Mouse (Mus musculus) heart, postnatal 25 days (tissue): ENCODE data around the gene Ctdsp2. TPM values are rescaled to one million over a fixed set of nuclear protein-coding genes. Genes with fewer than 3 reads are reported as not detected.
A peak's percentile ranks its signal among the peaks of the same experiment; 100 is the strongest.

ENCODE experiments used
- DNase-seq: peaks from one replicate; pipeline ENCODE4 v3.0.0; 2022; ENCODE audit warnings: low spot score
- intact Hi-C: fragments of 180-260 bp; cut with DNase I; formaldehyde crosslinking; loops from one replicate; pipeline ENCODE4 v1.15.1; 2025
- total RNA-seq, 2 experiments: library from RNA; stranded (reverse); gene quantifications; 2 replicates each; pipeline ENCODE4 v1.2.3; 2021

Gene Ctdsp2
- total RNA-seq, 2 experiments from 2014 or later, result 104 to 110 TPM

DNA sequence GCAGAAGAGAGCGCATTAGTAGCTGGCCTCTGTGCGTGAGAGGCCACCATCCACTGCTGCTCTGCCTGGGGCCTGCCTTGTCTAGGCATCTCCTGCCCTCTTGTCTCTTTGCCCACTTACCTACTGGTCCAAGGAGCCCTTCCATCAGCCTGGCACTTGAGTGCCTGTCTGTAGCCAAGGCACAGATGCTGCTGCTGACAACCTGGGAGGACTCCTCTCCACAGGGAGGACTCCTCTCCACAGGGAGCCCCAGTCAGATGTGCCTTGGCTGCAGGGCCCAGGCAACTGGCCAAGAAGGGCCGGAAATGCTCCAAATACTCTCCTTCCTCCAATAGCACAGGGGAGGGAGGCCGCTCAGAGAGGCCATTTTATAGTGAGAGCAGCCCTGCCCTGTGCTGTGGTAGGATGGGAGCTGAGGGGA lies 8.0 kb downstream of the Ctdsp2 start:
- intact Hi-C loops, result no loop called here
- peak; percentile 84 for DNase-seq

DNA sequence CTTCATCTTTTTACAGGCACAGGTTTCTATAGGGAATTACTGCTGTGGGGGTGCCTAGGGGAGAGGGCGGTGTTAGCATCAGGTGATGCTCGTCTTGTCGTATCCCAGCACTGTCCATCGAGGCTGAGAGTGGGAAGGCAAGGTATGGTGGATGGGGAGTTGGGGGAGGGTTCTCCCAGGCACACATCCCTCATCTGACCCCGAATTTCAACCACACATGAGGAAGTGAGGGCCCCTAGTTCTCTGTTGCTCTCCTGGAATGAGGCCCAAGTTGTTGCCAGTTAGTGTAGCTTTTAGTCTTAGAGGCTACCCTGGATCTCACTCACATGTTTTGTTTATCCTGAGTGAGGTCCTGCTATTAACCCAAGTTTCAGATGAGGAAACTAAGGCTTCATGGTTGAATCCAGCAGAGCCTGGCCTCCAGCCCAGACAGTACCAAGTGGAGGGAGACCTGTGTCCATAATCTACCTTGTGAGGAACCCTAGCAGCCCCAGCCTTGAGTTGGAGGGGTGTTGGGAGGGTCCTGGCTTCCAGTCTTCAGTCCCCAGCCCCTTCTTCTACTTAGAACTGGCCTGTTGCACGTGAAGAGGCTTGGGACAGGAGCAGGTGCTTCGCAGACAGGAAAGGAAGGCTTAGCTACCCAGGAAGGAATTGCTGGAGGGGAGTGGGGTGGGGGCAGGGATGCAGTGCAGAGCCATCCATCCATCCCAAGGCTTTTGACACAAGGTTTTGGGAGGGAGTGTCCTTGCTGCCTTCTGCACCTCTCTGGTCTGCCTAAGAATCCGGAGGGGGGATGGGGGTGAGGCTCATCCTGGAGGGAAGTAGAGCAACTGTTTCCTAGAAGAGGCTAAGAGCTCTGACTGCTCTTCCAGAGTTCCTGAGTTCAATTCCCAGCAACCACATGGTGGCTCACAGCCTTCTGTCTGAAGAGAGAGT lies 8.9 kb downstream of the Ctdsp2 start:
- intact Hi-C loops, result no loop called here

DNA sequence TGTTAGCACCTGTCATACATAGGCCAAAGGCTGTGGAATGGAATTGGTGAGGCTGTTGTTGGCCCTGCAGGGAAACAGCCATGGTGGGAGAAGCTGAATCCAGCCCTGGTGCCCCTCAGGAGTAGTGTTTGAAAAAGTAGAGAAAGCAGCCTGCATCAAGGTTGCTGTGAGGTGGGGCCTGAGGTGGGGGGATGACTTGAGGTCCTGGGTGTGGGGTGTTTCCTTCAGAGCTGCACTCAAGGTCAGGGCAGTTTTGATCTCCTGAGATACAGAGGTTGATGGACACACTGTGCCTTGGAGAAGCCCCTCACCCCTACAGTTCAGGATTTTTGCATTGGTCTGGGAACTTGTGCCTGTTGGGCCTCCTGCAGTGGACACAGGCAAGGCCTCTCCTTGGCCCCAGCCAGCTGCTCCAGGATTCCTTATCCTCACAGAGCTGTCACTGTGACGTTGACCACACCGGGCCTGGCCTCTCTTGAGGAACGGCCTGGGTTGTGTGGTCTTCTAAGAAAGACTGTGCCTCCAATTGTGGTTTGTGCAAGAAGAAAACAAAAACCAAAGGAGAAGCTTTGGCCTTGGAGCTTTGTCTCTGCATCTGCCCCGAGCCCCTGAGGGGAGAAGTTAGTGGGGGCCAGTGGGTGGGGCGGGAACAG lies 10.1 kb downstream of the Ctdsp2 start:
- no peak for DNase-seq
- intact Hi-C loops, result no loop called here

More for the DNA sequence above, 8.9 kb downstream of the Ctdsp2 start:
- DNase-seq, result no peak

- peak; percentile 76 for DNase-seq
- intact Hi-C loops, result loop anchor here (1.0 to 2.0 kb wide), 3 partner anchors 40 to 71 kb away; partner anchors contain the start of gene Tsfm
These were observed 12.0 kb downstream of the Ctdsp2 start for GRCm38 (mm10) chr10:126990313-126991056.

- intact Hi-C loops, result loop anchor here (2.0 kb wide), 2 partner anchors 39 to 63 kb away; partner anchors contain the start of gene Tsfm
- DNase-seq, result no peak
These were observed 13.2 kb downstream of the Ctdsp2 start for GRCm38 (mm10) chr10:126991676-126992075.

- DNase-seq, result no peak
- intact Hi-C loops, result no loop called here
These were observed 15.1 kb downstream of the Ctdsp2 start for GRCm38 (mm10) chr10:126993621-126994020.

DNA sequence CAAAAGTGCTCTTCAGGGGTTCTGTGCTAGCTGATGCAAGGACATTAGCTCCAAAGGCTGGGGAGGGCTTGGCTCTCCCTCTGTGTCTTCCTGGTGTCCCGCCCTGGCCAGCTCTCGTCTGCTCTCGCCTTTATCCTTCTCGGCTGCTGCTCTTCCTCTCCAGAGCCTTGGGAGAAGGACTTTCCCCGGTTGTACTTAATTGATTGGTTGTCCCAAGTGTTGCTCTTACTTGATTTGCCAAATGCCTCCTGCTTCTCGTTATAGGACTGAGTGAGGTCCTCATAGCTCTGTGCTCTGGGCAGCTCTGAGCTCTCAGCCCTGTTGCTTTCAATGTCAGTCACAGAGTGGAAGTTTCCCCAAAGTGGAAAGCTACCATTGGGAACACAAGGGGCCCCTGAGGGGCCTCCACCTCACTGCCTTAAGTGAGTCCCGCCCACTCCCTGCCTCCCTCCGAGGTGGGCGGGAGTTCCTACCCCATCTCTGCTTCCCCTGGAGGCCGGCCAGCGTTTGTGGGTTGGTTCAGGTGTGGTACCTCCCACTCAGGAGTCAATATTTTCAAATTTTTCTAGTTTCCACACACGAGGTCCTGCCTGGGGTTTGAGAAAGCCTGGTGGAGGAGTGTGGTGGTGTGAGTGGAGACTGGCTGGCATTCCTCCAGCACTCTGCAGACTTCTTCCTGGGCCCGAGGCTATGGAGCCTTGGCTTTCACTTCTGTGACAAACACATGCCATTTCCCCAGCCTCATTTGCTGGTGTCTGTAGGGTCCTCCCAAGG lies 19.0 kb downstream of the Ctdsp2 start:
- intact Hi-C loops, result no loop called here
- no peak for DNase-seq

GRCm38 (mm10) chr10:127000529-127000928 lies 22.0 kb downstream of the Ctdsp2 start, which contains the start of gene Avil:
TSS of gene Avil (plus strand) at chr10:127000709.
- intact Hi-C loops, result no loop called here
- DNase-seq, result no peak

DNA sequence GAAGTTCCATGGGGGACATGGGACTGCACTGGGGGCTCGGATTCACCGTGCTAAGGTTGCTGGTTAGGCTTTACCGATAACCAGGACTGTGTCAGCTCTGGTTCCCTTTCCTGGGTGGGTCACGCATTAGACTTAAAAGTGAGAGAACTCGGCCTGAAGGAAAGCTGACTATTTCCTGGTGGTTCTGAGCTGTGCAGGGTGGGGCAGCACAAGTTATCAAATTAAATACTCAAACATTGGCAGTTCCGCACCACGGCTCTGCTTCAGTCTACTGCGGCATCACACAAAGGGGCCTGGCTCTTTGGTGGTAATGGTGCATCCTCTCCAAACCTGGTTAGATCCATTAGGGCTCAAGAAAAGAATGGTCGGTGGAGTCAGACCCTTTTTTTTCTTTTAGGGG lies 22.8 kb downstream of the Ctdsp2 start:
- DNase-seq, result no peak
- intact Hi-C loops, result no loop called here

DNA sequence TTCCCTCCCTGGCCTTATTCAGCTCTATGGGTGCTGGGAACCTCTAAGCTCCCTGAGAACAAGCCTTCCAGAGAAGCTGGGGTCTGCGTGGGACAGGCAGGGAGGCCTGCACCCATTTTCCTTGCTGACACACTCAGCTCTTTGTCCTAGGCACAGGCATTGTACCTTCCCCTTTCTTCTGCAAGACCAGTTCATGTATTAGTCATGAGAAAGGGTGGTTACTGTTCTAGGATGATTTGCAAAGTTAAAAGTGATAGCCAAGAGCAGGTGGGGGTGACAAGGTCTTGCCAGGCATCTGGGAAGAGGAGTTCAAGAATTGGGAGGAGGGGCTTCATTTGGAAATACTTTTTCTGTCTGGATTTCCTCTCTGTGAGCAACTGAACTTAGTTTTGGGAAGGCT lies 23.5 kb downstream of the Ctdsp2 start:
- intact Hi-C loops, result no loop called here
- no peak for DNase-seq

GRCm38 (mm10) chr10:127002765-127003164 lies 24.2 kb downstream of the Ctdsp2 start:
- no peak for DNase-seq
- intact Hi-C loops, result no loop called here

DNA sequence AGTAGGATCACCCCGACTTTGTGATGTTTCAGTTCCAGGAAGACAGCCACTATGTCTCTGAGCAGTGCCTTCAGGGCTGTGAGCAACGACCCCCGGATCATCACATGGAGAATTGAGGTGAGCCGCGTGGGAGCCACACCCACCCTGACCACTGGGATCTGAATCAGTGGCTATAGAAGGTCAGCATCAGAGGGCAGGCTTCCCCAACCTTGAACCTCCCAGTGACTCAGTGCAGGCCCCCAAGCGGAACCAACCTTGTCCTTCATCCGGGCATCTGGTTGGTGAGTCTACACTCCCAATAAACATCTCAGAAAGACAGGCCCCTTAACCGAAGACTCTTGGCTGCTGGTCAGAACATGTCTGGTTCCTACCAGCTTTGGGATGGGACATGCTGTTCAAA lies 24.8 kb downstream of the Ctdsp2 start:
- intact Hi-C loops, result no loop called here
- no peak for DNase-seq

- DNase-seq, result no peak
- intact Hi-C loops, result no loop called here
These were observed 25.3 kb downstream of the Ctdsp2 start for GRCm38 (mm10) chr10:127003806-127004205.

- intact Hi-C loops, result no loop called here
- DNase-seq, result no peak
These were observed 38.0 kb downstream of the Ctdsp2 start for GRCm38 (mm10) chr10:127016488-127016887.

DNA sequence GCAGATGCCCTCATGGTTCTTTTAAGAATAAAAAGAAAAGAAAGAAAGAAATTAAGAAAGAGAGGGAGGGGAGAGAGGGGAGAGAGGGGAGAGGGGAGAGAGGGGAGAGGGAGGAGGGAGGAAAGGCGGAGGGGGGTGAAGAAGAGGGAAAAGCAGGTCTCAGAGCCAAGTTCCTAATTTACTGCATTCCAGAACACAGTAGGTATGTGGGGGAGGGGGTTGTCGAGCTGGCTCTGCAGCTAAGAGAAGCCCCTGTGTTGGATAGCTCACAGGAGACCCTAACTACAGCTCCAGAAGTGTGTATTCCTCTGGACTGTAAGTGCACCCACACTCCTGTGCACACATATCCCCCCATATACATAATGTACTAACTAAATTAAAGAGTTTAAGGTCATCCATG lies 38.6 kb downstream of the Ctdsp2 start:
- intact Hi-C loops, result no loop called here
- no peak for DNase-seq

DNA sequence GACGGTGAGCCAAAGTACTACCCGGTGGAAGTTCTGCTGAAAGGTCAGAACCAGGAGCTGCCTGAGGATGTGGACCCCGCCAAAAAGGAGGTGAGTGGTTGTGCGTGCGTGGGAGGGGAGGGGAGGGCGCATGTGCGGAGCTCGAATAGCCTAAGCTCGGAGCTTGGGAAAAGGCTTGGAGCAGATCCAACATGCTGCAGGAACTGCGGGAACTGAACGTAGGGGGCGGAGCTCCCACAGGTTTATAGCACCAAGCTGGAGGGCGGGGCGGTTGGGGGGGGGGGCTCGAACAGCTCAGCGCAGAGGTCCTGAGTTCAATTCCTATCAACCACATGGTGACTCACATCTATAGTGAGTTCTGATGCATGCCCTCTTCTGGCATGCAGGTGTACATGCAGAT lies 39.9 kb downstream of the Ctdsp2 start:
- intact Hi-C loops, result no loop called here
- DNase-seq, result no peak

DNA sequence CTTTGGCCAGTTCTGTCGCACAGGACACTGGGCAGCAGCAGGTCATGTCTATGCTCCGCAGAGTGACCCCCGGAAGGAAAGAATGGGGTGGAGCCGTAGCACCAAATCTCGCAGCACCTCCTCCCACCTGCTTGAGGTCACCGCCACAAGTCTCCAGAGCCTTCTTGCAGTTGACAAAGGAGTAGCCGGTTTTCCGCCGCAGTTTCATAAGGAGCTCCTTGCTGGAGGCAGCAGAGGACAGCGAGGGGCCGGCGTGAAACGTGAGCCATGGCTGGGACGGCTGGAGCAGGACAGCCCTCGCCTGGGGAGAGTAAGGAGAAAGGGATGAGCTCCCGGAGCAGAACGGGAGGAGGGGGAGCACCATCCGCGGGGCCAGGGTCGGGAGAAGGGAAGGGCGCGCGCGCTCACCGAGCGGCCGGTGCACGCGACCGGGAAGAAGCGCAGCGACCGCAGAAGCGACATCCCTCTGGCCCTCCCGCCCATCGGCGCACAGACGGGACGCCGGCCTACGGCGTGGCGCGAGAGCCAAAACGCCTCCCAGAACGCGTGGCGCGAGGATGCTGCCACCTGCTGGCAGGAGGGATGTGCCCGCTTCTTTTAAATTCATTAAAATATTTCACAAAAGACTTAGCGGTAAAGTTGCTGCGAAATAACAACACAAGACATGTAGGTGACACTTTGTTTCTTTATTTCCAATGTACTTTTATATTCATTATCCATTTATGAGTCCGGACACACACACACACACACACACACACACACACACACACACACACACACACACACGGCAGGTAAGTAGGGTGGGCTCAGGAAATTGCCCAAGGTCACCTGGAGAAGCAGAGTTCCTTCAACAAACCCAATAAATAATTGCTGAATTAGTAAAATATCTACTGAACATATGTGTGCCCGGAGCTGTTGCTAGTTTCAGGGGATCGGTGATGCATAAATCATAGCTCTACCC lies 52.1 kb downstream of the Ctdsp2 start, which contains the start of gene Tsfm:
Gene Tsfm (minus strand): TSS at position 505 of the 961 bp plus-strand sequence.
- intact Hi-C loops, result loop anchor here (1.0 to 2.0 kb wide), 2 partner anchors 40 to 111 kb away; no protein-coding TSS in a partner anchor
- peak; percentile 76 for DNase-seq

DNA sequence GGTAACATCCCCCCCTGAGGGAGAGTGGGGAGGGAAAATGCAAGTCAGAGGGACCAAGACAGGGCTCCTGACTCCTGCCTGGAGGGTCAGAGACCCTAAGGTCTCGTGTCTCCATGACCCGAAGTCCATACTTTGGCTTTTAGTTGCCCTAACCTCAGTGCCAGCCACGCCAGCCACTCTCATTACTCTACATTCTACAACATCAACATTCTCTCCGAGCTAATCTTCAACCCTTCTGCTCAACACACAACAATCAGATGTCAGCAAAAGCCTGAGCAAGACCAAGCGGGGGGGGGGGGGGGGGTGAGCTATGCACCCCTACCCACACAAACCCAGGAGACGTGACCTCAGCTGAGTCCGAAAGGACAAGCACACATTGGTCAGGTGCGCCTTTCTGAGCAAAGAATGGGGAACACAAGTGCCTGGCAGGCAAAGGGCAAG lies 54.8 kb downstream of the Ctdsp2 start:
- intact Hi-C loops, result no loop called here
- no peak for DNase-seq
